19 mouse cellular contexts compared by ENCODE assay signal in genomic region chr2:112653836-112654235, GRCm38 (mm10).
"Had no signal": no experiment of that assay in that cellular context is flagged by ENCODE, and none has a peak within 500 bp of the region (broad histone marks: within the 10 kb centered on the region; RNA-seq: fewer than 3 reads in every experiment).

No protein-coding gene starts in this region.

- ATAC-seq: midbrain, embryonic 16.5 days had no signal

- H3K4me1 ChIP-seq: midbrain, embryonic 10.5 days; midbrain, embryonic 12.5 days; neural tube, embryonic 13.5 days; neural tube, embryonic 15.5 days had no signal

- H3K9ac ChIP-seq: lung, embryonic 14.5 days; midbrain, embryonic 12.5 days; neural tube, embryonic 13.5 days; neural tube, embryonic 15.5 days had no signal

- H3K27ac ChIP-seq: midbrain, embryonic 10.5 days; midbrain, embryonic 12.5 days; neural tube, embryonic 13.5 days; neural tube, embryonic 15.5 days had no signal

- H3K9me3 ChIP-seq: midbrain, embryonic 10.5 days; midbrain, embryonic 12.5 days; neural tube, embryonic 13.5 days; neural tube, embryonic 15.5 days had no signal

- H3K4me2 ChIP-seq: lung, embryonic 14.5 days; midbrain, embryonic 12.5 days; neural tube, embryonic 13.5 days; neural tube, embryonic 15.5 days had no signal

- DNase-seq: lung, adult 18-20 months; lung, embryonic 14.5 days; lung, postnatal 10 days; lung, postnatal 4 days; midbrain, embryonic 14.5 days; retina, postnatal 1 day; right cerebral cortex, adult 18-20 months; right cerebral cortex, postnatal 25 days; right cerebral cortex, postnatal 4 days; spleen, adult 18-20 months; thymus, adult 18-20 months; thymus, postnatal 14 days; thymus, postnatal 36 days had no signal

- H3K27me3 ChIP-seq: midbrain, embryonic 12.5 days; neural tube, embryonic 13.5 days; neural tube, embryonic 15.5 days had no signal

- H3K36me3 ChIP-seq: midbrain, embryonic 10.5 days; midbrain, embryonic 12.5 days; neural tube, embryonic 13.5 days; neural tube, embryonic 15.5 days had no signal

- H3K4me3 ChIP-seq: midbrain, embryonic 10.5 days; midbrain, embryonic 12.5 days; myocyte; neural tube, embryonic 13.5 days; neural tube, embryonic 15.5 days had no signal
